Mouse (Mus musculus): ENCODE data around the gene Olfr161. TPM values are rescaled to one million over a fixed set of nuclear protein-coding genes. Genes with fewer than 3 reads are reported as not detected.
"Not testable (repeated sequence)": the region's sequence is repeated elsewhere in the genome, so short reads cannot be mapped to it uniquely, and the experiment has no call there.

The Olfr161 gene
- polyA plus RNA-seq (2017; shearing (Covaris generic)): under 1 TPM in 1 of 3 experiments, not detected in 2; 0.13 TPM

GRCm38 (mm10) chr16:3590691-3591090 is at the start of gene Olfr161:
TSS of gene Olfr161 (plus strand) at chr16:3591042.
- no peak for ATAC-seq

GRCm38 (mm10) chr16:3563553-3563952 is 27.3 kb upstream of the Olfr161 start:
- ATAC-seq: no peak

GRCm38 (mm10) chr16:3577658-3578057 is 13.2 kb upstream of the Olfr161 start:
- ATAC-seq: not testable (repeated sequence)

GRCm38 (mm10) chr16:3578227-3578848 is 12.5 kb upstream of the Olfr161 start:
- not testable (repeated sequence) for ATAC-seq

- not testable (repeated sequence) for ATAC-seq
These were observed 40.5 kb downstream of the Olfr161 start for GRCm38 (mm10) chr16:3631376-3631775.

GRCm38 (mm10) chr16:3632572-3633361 is 41.9 kb downstream of the Olfr161 start:
- ATAC-seq: not testable (repeated sequence)

Other genes with a start within 250 kb of the Olfr161 start
- not detected for gene Mefv, start 127.1 kb downstream of the Olfr161 start, polyA plus RNA-seq (2017; shearing (Covaris generic))
- gene Zfp263, start 153.1 kb downstream of the Olfr161 start, polyA plus RNA-seq (2017; shearing (Covaris generic)): 100 to 1,000 TPM in 1 of 3 experiments, 10 to 100 TPM in 2; 72.2 to 148 (median 96.6) TPM
- gene Olfr15, start 239.8 kb downstream of the Olfr161 start, polyA plus RNA-seq (2017; shearing (Covaris generic)): not detected